Mouse (Mus musculus) cortical plate, adult 2 months (tissue): ENCODE data around the gene Depp1.

Source experiments
- CTCF ChIP-seq: fragments of 200-500 bp; IDR thresholded peaks from 2 replicates; pipeline ENCODE4 v1.5.1; 2011; ENCODE audit warnings: mild to moderate bottlenecking, control low read depth, low read length; ENCODE audit not compliant: insufficient read depth; ENCODE audit errors: extremely low read depth
- POLR2A ChIP-seq: fragments of 200-500 bp; IDR thresholded peaks from 2 replicates; pipeline ENCODE4 v1.6.1; 2011; ENCODE audit warnings: mild to moderate bottlenecking, low read length, control low read depth; ENCODE audit not compliant: insufficient read depth; ENCODE audit errors: extremely low read depth

GRCm38 (mm10) chr6:116650406-116650805, at the start of gene Depp1:
- TF ChIP-seq CTCF = no peak
- TF ChIP-seq POLR2A = no peak
